Mouse (Mus musculus): ENCODE results near the gene Mrps30. TPM values are rescaled to one million over a fixed set of nuclear protein-coding genes. Genes with fewer than 3 reads are reported as not detected.
"Not testable (repeated sequence)": the region's sequence is repeated elsewhere in the genome, so short reads cannot be mapped to it uniquely, and the experiment has no call there.

Gene Mrps30
- total RNA-seq (2021): 10 to 100 TPM; 15.7 to 16.1 TPM

DNA sequence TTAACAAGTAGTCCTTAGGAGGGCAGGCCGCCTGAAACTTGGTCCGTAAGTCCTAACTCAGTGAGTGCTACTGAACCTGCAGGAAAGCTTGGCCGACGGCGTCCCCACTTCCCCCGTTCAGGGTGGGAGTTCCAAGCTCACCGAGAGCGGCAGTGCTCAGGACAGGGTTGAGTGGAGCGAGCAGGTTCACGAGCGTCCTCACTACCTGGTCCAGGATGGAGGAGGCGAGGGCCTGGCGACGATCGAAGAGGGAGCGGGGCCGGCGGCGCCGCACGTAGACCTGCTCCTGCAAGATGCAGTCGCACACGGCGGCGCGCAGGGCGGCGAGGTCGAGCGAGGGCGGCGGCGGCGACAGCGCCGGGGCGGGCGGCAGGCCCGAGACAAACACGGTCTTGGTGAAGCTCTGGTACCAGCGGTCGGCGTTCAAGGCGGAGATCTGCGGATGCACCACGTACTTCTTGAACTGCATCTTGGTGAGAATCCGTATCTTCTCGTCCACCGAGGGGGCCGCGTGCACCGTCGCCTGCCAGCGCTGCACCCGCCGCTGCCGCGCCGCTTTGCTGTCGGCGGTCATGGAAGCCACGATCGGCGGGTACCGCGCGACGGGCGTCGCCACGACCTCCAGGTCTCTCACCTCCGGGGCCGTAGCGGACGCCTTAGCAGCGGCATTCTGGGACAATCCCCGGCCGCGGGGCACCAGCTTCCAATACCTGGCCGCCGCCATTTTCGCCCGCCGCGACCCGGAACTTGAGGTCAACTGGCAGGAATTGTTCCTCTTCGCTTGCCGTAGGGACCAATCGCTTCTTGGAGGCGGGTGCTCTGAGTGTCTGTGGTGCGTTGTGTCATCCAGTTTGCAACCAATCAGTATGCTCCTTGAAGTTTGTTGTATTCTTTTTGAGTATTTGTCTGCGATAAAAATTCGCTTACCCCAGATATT, at the start of gene Mrps30, which contains the start of gene B430218F22Rik:
Gene Mrps30 (minus strand): TSS at position 742 of the 937 bp plus-strand sequence.
Gene B430218F22Rik (plus strand): TSS at position 120 of the 937 bp plus-strand sequence.
- DNase-seq (ENCODE audit: extremely low spot score in 1 of 2, low spot score in 2 of 2): peak; percentile 96 to 97
- intact Hi-C loops (cut with DNase I): no loop called here

DNA sequence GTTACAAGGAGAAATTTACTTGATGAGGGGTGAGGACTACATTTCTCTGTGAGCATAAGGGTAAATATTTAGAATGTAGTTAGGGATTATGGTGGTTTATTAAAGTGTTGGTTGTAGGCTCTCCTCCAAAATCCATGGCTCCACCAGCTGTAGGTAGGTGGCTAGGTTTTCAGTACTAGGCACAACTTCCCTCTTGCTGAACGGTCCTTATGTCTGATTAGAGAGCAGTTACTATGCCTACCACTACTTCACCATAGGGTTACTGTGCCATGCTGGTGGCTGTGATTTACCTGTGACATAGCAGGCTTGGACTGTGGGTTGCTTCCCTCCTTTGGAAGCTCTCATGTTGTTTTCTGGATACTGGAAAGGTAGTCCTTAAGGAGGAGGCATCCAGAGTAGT, 33.8 kb upstream of the Mrps30 start:
- no peak for DNase-seq (ENCODE audit: extremely low spot score in 1 of 2, low spot score in 2 of 2)
- intact Hi-C loops (cut with DNase I): no loop called here

DNA sequence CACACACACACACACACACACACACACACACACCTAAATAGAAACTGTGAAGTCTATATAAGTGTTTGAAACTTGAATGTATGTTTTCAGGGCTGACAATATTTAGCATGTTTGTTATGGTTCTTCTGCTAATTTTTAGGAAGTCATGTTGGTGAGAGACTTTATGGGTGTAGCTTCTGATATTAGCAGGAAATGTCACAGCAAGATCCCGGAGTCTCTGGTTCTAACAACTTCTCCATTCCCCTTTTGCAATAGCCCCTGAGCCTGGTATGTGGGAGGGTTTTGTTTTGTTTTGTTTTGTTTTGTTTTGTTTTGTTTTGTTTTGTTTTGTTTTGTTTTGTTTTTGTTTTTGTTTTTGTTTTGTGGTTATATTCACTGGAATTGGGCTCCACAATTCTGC, 33.4 kb upstream of the Mrps30 start:
- intact Hi-C loops (cut with DNase I): no loop called here

DNA sequence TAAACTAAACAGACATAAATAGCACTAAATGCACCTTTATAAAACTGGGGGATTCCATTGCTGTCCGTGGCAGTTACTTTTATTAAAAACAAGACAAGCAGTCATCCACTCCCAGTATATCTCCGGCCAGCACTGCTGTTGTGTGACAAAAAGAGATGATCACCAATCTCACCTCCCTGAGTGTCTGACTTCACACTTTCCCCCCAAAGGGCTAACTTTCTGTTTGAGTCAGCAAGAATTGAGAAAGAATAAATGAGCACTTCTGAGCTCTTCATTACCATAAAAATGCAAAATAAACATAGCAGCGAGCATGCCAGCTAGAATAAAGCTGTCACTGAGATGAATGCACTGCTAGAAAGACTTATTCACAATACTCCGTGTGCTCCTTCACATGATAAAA, 31.1 kb upstream of the Mrps30 start:
- intact Hi-C loops (cut with DNase I): loop anchor here (10.0 kb wide), 1 partner anchor 297 kb away; no protein-coding TSS in a partner anchor
- DNase-seq (ENCODE audit: extremely low spot score in 1 of 2, low spot score in 2 of 2): no peak

More for the DNA sequence above, 33.4 kb upstream of the Mrps30 start:
- no peak for DNase-seq (ENCODE audit: extremely low spot score in 1 of 2, low spot score in 2 of 2)

DNA sequence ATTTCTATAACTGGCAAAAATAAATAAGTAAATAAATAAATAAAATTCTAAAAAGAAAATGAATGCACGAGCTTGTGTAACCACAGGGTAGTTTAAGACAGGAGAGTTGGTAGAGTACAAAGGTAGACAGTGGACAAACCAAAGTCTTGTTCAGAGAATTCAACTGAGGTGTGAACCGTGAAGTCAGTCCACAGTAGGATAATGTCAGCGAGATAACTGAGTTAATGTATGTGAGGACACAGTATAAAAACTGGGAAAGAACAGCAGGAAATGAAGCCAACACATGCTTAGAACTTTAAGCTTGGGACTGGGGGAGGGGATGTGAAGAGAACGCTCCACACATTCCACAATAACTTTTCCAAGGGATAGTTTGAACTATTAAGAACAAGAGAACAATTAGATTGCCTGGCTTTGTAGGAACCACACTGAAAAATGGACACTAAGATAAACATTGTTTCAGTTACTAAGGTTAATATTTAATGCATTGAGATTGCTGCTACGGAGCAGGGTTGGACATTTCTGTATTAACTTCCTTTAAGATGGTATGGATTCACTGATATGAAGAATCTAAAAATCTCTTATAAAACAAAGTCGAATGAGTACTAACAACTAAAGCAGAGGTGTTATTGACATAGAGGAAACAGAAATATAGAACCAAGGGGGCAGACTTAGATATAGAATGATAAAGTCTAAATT, 24.4 kb upstream of the Mrps30 start:
- intact Hi-C loops (cut with DNase I): loop anchor here (10.0 kb wide), 1 partner anchor 303 kb away; no protein-coding TSS in a partner anchor
- no peak for DNase-seq (ENCODE audit: extremely low spot score in 1 of 2, low spot score in 2 of 2)

DNA sequence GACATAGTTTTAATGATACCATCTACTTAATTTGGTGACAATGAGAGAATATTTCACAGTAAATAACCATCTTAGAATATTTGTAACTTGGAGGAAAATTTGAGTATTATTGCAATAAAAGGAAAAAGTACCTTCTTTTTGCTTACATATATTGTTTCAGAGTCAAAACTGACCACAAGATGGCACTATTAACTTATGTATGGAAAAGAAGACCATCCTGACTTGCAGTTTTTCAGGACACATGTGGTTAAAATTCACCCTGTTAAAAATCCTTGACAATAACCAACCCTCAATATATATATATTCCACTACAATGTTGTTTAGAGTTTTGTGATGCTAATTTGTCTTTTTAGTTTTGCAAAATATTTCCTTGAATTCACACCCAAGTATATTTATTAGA, 16.5 kb upstream of the Mrps30 start:
- intact Hi-C loops (cut with DNase I): loop anchor here (1.0 to 5.0 kb wide), 3 partner anchors 914 to 974 kb away; no protein-coding TSS in a partner anchor
- peak in 1 of 2 experiments; percentile 54 for DNase-seq (ENCODE audit: extremely low spot score in 1 of 2, low spot score in 2 of 2)

DNA sequence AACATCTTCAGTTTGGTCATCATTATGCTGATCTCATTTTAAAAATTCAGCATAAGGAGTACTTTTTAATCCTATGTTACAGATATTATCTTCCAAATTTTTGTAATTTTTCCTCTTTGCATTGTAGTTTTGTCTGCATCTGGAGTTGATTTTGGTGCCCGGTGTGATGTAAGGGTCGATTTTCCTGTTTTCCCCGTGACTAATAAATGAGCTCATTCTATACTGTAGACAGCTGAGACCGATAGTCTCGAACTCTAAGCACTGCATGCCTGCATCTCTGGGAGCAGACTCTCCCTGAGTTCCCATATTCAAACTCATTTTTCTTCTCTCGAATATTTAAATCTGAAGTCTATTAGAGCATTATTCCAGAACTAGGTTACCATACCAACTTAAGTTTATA, 13.3 kb upstream of the Mrps30 start:
- intact Hi-C loops (cut with DNase I): loop anchor here (5.0 kb wide), 2 partner anchors 917 to 977 kb away; no protein-coding TSS in a partner anchor
- no peak for DNase-seq (ENCODE audit: extremely low spot score in 1 of 2, low spot score in 2 of 2)

DNA sequence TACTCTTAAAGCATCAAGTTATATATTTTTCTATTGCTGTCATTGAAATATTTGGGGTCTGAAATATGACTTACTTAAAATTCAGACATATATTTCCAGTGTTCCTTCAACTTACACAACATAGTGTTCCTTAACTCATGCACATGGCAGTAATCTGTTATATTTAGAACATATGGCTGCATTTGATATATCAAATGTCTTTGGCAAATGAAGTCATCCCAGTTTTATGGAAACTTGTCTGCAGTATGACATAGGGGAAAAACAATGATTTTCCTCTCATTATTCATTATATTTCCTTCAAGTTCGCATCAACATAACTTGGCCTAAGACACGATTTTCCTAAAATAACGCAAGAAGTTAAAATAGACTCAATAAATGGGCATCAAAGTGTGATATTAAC, 8.8 kb upstream of the Mrps30 start:
- DNase-seq (ENCODE audit: extremely low spot score in 1 of 2, low spot score in 2 of 2): no peak
- intact Hi-C loops (cut with DNase I): no loop called here

DNA sequence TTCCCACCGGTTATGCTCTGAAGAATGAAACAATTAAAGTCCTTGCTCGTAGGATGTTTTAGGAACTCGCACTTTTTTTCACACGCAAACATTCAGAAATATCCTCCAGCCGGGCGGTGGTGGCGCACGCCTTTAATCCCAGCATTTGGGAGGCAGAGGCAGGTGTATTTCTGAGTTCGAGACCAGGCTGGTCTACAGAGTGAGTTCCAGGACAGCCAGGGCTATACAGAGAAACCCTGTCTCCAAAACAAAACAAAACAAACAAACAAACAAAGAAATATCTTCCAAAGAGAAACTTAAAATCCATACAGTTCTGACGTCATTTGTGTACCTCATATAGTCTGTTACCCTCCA, 373 bp upstream of the Mrps30 start:
- DNase-seq (ENCODE audit: extremely low spot score in 1 of 2, low spot score in 2 of 2); intact Hi-C loops (cut with DNase I): not testable (repeated sequence)

DNA sequence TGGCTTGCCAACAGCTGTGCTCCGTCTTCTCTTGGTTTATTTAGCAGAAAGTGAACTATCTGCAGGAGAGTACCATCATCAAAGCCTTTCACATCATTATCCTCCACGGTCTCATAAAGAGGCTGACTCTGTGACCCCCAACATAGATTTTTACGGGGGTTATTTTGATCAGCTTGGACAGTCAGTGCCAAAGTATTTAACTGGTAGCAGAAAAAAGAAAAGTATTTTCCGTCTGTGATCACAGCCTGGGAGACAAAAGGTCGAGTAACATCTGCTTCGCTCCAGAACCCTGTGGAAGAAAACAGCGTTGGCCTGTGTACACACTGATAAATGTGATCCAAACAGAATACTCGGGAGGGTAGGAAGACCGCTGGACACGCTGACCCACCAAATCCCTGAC, 6.7 kb downstream of the Mrps30 start:
- no peak for DNase-seq (ENCODE audit: extremely low spot score in 1 of 2, low spot score in 2 of 2)
- intact Hi-C loops (cut with DNase I): no loop called here

DNA sequence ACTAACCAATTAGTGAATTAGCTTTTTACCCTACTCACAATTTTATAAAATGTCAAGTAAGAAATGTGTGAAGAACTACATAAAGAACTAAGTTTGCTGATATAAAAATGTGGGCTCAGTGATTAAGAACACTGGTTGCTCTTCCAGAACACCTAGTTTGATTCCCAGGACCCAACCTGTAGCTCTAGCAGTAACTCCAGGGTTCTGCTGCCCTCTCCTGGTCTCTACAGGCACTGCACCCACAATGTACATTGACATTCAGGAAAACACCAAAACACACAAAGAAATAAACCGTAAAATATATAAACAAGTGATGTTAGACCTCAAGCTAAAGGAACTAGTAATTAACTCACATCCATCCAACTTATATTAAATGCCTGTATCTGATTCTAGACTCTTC, 7.9 kb downstream of the Mrps30 start:
- intact Hi-C loops (cut with DNase I): loop anchor here (10.0 kb wide), 1 partner anchor 1044 kb away; no protein-coding TSS in a partner anchor
- DNase-seq (ENCODE audit: extremely low spot score in 1 of 2, low spot score in 2 of 2): peak; percentile 40 to 49

DNA sequence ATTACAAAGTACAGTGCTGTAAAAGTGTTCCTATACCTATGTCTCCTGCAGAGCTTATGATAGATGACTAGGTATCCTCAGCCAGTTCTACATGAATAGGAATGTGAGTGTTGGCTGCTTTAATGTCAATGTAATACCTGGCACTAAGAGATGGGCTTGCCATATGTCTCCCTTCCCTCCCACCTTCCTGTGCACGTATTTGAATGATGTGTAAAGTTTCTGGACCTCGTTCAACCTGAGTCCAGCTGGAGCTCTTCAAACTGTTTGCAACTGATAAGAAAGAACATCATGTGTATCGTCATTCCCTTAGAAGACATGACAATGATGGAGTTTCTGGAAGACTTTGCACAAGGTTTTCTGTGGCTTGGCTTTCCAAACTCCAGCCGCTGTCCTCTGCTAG, 14.2 kb downstream of the Mrps30 start:
- DNase-seq (ENCODE audit: extremely low spot score in 1 of 2, low spot score in 2 of 2): no peak

DNA sequence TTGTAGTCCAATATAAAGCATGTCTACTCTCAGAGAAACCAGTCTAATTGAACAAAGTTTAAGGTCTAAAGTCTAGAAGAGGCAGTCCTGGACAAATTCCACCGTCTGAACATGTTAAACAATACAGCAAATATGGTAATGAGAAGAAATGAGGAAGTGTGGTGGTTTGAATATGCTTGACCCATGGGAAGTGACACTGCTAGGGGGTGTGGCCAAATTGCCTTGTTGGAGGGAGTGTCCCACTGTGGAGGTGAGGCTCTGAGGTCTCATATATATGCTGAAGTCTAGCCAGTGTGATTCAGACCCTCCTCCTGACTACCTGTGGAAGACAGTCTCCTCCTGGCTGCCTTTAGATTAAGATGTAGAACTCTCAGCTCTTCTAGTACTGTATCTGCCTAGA, 21.3 kb downstream of the Mrps30 start:
- intact Hi-C loops (cut with DNase I): no loop called here
- no peak for DNase-seq (ENCODE audit: extremely low spot score in 1 of 2, low spot score in 2 of 2)

More for the DNA sequence above, 14.2 kb downstream of the Mrps30 start:
- intact Hi-C loops (cut with DNase I): loop anchor here (10.0 kb wide), 1 partner anchor 1038 kb away; no protein-coding TSS in a partner anchor

DNA sequence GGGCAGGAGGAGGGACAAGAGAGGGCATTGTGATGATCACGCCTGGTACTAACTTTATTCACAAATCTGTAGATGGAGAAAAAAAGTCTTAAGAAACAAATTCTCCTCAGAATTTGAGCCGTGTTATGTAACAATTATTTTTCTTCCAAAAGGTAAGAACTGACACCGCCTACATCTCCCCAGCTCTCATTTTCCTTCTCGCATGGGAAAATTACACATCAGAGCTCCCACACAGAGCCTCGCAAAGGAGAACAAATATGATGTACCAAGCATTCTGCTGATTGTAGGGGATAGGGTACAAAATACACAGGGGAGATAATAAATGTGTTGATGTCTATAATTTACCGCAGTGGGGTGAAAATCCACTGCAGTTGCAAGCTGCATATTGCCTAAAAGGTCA, 23.7 kb downstream of the Mrps30 start:
- no peak for DNase-seq (ENCODE audit: extremely low spot score in 1 of 2, low spot score in 2 of 2)
- intact Hi-C loops (cut with DNase I): no loop called here

DNA sequence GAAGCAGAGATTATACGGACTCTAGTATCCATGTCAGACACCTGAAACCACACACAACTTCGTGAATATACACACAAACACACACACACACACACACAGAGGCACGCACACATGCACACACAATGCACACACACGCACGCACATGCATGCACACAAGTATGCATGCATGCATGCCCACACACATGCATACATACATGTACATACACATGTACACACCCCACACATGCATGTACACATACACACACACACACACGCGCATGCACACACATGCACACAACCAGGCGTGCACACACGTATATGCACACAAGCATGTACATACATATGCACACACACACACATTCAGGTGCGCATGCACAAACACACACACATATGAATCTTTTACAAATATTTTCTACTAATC, 36.2 kb downstream of the Mrps30 start:
- DNase-seq (ENCODE audit: extremely low spot score in 1 of 2, low spot score in 2 of 2): no peak
- intact Hi-C loops (cut with DNase I): loop anchor here (5.0 to 10.0 kb wide), 2 partner anchors 796 to 1014 kb away; no protein-coding TSS in a partner anchor

DNA sequence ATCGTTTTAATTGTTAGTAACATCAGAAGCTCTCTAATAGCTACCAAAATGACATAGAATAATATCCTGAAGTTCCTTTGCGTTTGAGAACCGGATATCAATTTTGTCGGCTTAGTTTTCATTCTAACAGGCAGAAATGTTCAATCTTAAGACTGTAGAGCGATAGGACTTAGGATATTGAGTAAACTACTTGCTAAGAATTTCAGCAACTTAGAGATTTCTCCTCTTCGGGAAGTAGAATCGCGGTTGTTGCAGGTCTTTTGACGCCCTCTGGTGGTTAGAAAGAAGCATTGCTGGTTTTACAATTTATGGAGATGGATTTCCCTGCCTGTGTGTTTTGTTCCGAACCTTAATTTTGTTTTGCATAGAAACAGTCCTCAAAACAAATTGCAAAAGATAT, 36.8 kb downstream of the Mrps30 start:
- DNase-seq (ENCODE audit: extremely low spot score in 1 of 2, low spot score in 2 of 2): peak in 1 of 2 experiments; percentile 33
- intact Hi-C loops (cut with DNase I): loop anchor here (5.0 to 10.0 kb wide), 2 partner anchors 795 to 1013 kb away; no protein-coding TSS in a partner anchor

Data from left cerebral cortex, postnatal 10 days (tissue).